Mouse (Mus musculus): Measurements from ENCODE around the gene Zdhhc14.

Gene Zdhhc14

DNA sequence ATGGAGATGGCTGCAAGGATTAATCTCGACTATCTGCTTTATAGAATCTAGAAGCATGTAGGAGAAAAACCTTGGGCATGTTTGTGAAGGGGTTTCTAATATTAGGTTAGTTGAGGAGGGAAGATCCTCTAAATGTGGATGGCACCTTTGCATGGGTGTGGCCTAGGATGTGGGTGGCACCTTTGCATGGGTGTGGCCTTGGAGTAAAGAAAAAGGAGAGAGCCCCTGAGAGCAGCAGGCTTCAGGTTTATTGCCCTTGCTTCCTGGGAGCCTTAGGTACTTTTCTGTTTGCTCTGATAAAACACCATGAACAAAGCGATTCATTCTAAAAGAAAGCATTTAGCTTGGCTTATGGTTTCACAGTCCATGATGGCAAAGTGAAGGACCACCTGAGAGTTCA lies 62.2 kb downstream of the Zdhhc14 start:
- DNase-seq (ENCODE audit: low read depth), result no peak

DNA sequence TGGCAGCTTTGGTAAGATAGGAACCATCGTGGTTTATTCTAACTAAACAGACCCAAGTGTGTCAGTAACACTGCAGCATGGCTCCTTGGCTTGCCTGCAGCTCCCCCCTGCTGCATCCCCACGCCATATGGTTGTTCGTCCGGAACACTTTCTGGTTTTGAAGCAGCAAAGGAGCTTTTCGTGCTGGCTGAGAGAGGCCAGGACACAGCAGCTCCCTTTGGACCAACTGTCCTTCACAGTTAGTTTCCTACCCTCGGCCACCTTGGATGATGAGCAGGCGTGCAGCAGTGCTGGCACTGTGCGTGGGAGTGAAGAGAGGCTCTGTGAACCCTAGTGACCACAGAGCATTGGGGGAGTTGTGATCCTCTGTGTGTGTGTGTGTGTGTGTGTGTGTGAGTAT lies 64.2 kb downstream of the Zdhhc14 start:
- no peak for DNase-seq (ENCODE audit: low read depth)

DNA sequence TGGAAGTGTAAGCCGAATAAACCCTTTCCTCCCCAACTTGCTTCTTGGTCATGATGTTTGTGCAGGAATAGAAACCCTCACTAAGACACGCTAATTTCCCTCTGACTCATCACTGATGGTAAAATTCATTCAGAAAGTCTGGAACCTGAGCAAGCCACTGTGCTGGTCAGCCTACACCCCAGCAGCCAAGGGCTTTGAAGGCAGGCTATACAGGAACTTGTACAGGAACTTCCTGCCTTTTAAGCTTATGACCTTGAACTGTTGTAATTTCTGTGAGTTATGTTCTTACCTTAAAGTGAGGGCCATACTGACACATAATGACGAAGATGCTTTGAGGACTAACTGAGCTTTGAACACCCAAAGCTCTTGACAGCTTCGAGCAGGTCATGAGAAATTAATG lies 67.9 kb downstream of the Zdhhc14 start:
- DNase-seq (ENCODE audit: low read depth), result no peak

DNA sequence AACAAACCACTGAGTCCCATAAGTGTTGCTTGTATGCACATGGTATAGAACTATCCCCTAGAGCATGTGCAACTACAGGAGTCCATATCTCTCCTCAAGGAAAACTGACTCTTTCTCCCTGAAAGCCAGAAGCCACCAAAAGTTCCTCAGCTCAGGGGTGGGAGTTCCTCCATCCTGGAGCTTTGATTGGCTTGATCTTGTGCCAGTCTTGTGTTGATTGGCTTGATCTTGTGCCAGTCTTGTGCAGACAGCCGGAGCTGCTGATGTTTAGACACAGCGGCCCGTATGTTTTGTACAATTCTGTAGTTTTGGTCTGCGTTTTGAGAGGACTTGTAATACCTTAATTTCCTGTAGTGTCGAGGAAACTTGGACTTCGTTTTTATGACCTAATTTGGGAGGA lies 70.8 kb downstream of the Zdhhc14 start:
- DNase-seq (ENCODE audit: low read depth), result no peak

DNA sequence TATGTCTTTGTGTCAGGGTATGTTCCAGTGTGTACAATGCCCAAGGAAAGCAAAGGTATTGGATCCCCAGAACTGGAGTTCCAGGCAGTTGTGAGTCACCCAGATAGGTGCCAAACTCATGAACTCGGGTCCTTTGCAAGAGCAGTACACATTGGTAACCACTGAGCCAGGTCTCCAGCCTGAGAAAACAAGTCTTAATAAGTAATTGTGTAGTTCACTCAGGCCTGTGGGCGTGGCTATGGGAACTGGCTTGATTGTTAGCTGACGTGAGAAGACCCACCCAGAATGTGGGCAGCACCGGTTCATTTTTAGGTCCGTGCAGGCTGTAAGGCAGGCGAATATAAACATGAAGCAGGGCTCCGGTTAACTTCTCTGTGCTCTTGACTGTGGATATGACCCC lies 73.6 kb downstream of the Zdhhc14 start:
- no peak for DNase-seq (ENCODE audit: low read depth)

DNA sequence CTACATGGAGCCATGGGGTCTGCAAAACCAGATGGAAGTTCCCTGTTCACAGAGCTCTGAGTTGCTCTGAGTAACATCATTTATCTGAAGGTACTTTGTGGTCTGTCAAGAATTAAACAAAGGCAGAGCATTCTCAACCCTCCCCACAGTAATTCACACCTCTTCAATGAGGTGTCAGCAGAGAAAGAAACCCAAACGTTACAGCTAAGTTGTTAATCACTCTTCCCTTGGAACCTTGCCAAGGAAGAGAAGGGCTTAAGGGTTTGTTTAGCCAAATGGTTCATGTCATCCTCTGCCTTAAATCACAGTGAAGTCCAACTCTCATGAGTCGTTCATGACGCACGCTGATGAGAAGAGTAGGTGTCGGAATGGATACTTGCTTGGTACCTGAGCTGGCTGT lies 75.6 kb downstream of the Zdhhc14 start:
- no peak for DNase-seq (ENCODE audit: low read depth)

DNA sequence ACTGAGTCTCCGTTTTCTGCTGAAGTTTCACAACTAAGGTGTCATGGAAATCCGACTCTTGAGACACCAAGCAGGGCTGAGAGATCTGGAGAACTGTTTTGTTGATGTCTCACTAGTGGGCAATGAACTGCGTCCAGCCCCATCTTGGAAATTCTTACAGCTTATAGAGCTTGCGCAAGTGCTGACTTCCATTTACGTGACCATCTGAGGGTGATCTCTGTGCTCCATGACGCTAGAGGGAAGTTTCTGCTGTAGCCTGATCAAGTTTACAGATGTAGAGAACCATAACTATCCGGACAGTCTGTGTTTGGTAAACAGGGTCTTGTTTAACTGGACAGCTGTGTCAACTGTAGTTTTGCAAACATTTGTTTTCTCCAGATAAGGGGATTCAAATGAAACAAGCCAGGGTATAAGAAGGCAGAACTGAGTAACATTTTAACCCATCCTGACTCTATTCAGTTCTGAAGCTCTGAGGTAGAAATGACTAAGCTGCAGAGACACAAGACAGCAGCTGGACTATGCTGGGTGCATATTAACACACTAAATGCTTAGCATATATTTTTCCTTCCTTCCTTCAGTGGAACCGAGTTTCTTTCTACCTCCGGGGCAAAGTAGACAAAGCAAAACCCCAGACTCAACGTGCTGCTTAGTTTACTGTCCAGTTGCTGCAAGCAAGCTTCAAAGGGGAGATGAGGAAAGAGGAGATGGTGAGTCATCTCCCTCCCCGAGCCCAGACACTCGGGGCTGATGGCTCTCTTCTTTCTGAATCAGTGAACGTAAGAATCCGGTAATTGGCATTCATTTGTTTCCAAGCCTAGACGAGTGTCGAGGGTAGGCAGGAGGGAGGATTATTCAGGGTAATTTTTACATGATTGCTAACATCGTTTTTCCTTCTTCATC lies 77.0 kb downstream of the Zdhhc14 start:
- DNase-seq (ENCODE audit: low read depth), result no peak

DNA sequence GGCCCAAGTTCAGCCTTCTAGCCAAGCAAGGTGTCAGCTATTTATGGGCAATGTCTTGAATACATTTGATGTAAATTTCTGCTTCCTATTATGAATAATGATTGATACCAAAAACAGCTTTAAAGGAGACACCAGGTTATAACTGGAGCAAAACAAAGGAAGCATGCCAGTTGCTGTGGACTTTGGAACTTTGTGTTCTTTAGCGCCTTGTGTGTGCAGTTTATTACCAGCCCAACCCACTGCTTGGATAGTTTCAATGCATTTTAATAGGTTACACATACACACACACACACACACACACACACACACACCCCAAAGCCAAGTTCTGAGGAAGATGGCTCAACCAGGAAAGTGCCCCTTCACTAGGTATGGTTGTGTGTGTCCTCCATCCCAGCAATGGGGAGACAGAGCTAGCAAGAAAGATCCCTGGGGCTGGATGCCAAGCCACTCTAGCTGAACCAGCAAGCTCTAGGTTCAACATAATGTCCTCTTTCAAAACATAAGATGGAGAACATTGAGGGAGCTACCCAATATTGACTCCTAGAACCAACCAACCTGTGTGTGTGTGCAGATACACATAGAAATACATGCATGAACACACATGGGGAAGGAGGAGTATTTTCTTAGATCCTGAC lies 79.9 kb downstream of the Zdhhc14 start:
- no peak for DNase-seq (ENCODE audit: low read depth)

DNA sequence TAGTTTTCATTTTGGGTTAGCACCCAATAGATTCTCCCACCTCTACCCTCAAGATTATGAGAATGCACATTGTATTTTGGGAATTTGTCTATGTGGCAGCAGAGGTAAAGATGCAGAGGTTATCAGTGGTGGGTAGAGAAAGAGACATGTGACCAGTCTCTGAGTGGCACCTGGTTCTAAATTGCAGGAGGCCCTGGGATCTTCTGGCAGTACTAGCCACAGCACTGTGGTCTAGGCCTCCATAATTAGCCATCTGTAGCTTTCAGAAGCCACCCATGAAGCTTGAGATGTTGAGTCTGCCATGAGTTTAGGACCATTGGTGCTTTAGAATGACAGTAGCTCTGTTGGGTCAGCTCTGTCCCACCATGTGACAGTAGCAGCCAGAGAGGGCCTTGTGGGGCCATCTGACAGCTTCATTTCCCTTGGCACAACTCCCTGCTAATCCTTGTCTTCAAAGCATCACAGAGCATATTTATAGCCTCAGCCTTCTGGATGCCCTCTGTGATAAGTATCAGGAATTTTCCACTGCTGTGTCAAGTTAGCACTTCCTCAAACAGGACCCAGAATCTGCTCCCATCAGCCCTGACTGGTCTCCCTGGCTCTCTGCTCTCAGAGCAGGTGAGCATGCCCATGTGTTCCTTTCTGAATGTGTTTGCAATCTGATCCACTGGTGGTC lies 80.5 kb downstream of the Zdhhc14 start:
- DNase-seq (ENCODE audit: low read depth), result no peak

DNA sequence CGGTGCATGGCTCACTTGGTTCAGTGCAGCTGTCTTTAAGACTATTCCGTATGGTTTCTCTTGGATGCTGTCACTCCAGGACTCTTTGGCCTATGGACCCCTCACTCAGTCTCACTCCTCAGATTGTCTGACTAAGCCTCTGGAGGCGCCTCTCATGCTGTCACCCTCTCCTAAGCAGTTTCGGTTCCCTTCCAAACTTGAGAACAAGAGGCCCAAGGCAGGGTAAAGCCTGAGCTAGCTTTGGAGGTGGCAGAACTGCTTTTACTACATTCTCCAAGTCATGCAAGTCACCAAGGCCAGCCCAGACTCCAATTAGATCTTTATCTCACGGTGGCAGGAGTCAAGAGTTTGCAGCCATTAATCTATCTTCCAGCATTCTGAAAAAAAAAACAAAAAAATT lies 82.3 kb downstream of the Zdhhc14 start:
- DNase-seq (ENCODE audit: low read depth), result no peak

DNA sequence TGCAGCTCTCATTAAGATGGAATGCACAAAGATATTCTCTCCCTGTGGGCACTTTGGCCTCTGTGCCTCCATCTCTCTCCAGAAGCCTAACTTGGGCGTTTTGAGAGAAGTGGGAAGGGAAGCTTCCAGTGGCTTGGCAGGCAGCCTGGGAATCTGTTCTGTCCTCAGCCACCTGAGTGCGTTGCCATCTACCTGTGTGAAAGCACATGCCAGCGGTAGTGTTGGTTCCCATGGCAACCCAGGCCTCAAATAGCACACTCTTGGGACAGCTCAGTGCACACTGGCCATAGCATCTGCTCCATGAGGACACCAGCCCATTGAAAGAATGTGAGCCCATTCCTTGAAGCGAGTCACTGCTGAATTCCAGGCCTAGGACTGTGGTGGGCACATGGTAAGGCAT lies 83.2 kb downstream of the Zdhhc14 start:
- DNase-seq (ENCODE audit: low read depth), result no peak

DNA sequence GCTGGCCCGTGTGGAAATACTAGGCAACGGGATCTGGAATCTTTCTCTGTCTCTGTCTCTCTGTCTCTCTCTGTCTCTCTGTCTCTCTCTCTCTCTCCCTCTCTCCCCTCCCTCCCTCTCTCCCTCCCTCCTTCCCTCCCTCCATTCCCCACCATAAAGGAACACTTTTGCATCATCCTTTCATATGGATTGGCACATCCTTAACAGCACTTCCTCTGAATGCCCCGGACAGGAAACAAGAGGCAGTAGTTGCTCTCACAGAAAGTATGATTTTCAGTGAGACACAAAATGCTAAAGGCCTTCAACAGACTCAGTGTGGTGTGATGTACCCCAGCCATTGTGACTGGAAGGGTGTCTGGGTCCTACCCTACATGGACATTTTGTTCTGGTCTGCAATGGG lies 89.9 kb downstream of the Zdhhc14 start:
- no peak for DNase-seq (ENCODE audit: low read depth)

DNA sequence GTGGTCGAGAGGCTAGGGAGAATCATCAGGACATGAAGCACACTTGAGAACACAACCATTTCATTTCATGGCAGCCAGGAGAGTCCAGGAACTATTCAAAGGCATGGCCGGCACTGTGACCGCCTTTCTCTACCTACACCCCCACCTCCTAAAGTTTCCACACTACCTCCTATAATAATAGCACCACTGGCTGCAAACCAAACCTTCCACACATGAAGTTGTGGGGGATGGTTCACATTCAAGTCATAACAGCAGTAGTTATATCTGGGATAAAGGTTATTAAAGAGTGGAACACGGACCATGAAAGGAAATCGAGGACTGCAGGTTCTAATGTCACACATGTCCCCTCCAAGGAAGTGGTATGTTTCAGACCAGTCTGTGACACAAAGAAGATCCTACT lies 90.6 kb downstream of the Zdhhc14 start:
- DNase-seq (ENCODE audit: low read depth), result no peak

DNA sequence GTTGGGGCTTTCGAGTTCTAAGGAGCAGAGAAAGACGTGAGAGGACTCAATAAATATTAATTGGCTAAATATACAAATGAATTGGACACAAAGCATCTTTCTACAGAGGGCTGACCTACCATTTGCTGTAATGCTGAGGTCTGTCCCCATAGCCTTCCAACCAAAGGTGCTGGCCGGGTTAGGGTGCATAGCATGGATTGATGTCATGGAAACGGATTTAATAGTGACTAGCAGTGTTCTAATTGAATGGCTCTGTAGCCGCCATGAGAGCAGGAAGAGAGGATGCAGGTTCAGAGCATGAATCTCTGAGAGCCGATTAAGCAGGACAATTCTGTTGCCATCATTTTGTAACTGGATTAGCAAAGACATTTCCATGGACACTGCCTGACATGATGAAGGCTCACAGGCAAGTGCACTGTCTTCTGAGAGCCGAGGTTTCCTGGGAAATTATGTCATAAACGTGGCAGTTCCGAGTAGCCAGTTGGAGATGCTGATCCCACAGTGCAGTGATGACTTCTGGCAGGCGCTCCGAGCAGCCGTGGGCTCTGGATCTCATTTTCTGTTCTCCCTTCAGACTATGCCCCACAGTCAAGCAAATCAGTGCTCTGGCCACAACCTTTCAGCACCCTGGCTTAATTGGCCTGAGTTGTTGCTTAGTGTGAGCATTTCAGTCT lies 91.3 kb downstream of the Zdhhc14 start:
- DNase-seq (ENCODE audit: low read depth), result no peak

DNA sequence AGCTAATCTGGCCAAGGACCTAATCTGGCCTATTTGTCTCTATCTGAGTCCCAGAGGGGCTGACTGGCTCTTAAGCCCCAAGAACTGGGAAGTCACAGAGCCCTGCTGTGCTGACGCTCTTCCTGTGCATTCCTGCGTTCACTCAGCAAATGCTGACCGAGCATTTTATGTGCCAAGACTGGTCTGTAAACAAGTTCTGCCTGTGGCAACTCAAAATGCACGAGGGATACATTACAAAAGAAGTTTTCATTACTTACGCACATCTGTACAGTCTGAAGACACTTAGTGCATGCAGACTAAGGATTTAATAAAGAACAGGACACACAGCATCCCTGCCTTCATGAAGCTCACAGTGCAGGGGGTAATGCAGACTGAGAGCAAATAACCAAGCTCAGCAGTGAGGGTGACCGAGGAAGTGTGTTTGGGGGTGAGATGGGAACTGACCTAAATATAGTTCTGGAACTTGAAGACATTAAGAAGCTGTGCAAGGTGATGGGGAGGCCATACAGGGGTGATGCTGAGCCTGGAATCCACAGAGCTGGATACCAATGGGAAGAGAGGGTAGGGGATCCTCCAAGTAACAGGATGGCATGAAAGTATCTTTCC lies 99.3 kb downstream of the Zdhhc14 start:
- no peak for DNase-seq (ENCODE audit: low read depth)

DNA sequence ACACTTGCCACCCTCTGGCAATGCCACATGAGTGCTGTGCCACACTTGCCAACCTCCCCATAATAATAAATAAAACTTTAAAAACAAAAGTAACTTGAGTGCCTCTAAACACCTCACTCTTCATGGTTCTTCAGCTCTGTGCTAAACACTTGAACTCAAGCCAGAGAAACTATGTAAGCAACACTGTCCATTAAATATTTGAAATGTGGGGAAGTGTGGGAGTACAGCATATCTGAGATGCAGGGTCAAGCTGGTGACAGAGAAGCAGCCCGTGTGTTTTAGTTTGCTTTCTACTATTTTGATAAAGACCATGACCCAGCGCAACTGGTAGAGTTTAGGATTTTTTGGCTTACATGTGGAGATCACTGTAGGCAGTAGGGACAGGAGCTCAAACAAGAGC lies 100.7 kb downstream of the Zdhhc14 start:
- DNase-seq (ENCODE audit: low read depth), result no peak

DNA sequence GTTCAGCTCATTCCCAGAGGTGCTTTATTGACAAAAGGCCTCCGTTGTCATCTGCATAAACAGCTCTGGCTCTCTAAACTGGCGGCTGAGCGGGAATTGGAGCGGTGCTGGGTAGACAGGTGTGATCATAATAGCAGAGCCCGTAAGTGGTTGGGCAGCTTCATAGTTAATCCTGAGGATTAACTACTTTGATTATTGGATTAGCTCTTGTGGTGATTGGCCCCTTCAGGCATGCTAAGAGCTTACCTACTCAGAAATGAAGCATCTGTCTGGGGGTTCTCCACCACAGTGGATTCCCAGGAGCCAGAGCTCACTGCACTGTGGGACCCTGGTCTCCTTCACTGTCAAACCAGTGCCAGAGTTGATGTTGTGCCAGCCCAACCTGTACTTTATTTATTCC lies 102.7 kb downstream of the Zdhhc14 start:
- no peak for DNase-seq (ENCODE audit: low read depth)

DNA sequence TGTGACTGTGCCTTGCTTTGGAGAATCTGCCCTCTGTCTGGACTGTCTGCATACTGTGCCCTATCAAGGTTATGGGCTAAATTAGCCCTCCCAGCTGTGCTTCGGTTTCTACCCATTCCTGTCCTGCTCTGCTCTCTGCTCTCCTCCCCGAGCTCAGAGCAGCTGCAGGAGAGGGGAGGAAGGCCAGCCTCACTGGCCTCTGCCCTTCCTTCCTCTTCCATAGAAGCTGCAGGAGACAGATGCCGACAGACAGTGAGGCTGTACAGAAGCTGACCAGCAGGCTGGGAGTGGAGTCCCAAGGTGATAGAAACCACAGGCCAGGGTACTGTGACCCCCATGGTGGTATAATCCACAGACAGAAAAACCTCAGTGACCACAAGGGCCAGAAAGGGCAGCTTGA lies 104.1 kb downstream of the Zdhhc14 start:
- no peak for DNase-seq (ENCODE audit: low read depth)

DNA sequence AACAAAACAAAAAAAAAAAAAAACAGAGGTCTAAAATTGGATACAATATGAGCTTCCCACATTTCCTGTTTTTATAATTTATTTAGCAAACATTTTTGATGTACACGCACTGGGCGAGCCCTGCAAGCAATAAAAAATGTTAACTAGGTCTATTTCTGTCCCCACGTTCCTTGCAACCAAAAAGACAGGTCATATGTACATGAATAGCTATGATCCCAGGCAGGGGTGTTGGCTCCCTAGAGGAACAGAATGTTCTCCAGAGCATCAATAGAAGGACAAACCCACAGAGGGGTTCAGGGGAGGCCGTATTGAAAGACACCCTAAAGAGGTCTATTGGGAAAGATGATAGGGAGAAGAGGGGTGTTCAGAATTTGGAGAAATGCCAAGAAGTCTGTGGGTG lies 106.6 kb downstream of the Zdhhc14 start:
- no peak for DNase-seq (ENCODE audit: low read depth)

DNA sequence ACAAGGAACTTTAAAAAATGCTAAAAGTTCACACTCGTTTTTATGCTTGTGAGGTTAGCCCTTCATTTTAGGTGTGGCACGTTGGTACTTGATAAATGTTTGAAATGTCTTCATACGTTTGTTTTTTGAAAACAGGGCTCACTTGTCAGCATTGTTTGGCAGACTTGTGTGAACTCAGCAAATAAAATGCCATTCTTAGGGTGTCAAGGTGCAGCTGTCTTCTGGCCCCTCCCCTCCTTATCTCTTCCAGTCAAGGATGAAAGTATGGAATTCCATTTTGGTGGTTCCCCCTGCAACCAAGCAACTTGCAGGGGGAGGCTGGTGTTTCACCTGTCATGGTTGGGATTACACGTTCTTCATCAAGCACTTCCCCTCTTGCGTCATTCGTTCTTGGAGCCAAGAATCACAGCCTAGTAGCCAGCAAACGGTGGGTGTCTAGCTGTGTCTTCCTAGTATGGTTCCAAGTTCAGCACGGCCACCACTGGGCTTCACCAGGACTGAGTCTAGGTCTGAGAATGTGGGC lies 108.2 kb downstream of the Zdhhc14 start:
- DNase-seq (ENCODE audit: low read depth), result no peak

DNA sequence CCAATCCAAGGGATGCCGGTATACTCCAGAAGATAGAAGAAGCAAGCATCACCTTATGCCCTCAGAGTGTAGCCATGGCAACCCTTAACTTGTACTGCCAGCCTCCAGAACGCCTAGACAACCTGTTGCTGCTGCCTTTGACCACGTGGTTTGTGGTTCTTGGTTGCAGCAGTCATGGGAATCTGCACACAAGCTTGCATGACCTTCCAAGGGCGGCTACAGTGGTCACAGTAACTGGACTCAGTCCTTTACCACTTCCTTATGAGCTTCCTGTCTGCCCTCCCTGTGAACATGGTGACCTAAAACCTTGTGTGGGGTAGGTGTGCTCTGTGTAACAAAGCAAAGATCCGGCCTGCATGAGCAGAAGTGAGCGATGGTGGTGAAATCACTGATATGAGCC lies 109.6 kb downstream of the Zdhhc14 start:
- DNase-seq (ENCODE audit: low read depth), result no peak

DNA sequence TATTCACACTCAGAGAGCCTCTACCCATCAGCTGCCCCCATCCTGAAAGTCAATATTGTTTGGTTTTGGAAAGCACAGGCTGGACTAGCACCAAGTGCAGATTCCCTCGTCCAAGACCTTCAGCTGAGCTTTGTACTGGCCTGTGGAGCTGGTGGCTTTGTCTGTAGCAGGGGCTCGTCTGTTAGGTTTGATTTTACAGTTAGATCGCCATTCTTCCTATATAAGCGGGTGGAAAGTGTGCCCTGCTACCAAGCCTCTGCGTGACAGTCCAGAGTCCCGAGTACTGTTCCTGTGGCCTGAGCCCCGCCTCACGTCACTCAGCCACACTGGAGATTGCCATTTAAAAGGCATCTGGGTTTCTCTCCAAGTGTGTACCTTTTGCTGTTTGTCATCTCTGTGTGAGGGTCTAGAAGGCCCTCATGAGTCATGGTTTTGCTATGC lies 113.8 kb downstream of the Zdhhc14 start:
- no peak for DNase-seq (ENCODE audit: low read depth)

Data from naive thymus-derived CD4-positive, alpha-beta T cell, adult 2 months (primary cell).